Mouse (Mus musculus) liver (tissue): ENCODE measurements around the gene Zfp800.

Source experiments
- DNase-seq: peaks from one replicate; pipeline ENCODE4 v3.0.0-alpha.2; 2020; ENCODE audit warnings: mixed read lengths

Gene Zfp800

DNA sequence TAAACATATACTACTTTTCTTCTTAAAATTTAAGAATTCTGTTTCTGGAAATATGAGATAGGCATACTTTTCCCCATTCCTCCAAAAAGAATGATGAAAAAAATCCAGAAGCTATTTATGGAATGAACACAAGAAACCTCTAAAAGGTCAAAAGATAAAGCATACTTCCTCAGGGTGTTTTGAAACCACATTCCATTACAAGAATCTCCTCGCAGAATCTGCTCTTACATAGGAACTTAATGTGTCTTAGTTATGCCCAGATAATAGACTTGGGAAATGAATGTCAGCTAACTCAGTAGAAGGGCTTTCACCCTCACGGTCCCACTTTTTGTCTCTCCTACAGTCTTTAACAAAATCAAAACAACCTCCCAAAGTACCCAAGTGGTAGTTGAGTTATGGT lies 203.9 kb downstream of the Zfp800 start:
- DNase-seq: no peak

DNA sequence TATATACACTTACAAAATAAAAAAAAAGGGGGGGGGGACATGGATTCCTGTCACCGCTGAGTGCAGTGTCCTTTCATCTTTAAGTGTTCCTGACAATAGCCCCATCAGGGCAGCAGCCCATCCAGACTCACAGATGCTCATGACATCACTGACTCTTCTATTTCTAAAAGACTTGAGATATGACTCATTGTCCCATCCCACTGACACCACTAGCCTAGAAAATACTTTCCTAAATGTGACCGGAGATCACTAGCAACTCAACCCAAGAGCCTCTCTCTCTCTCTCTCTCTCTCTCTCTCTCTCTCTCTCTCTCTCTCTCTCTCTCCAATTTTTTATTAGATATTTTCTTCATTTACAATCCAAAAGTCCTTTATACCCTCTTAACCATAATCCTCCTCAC lies 205.9 kb downstream of the Zfp800 start:
- no peak for DNase-seq
